Mouse (Mus musculus): ENCODE measurements around the gene Fam151a. TPM values are rescaled to one million over a fixed set of nuclear protein-coding genes. Genes with fewer than 3 reads are reported as not detected.
A peak's percentile ranks its signal among the peaks of the same experiment; 100 is the strongest.
"Not testable (repeated sequence)": the region's sequence is repeated elsewhere in the genome, so short reads cannot be mapped to it uniquely, and the experiment has no call there.

Fam151a gene
- polyA plus RNA-seq, 1 experiment from 2014 or later, result 0.19 TPM

GRCm38 (mm10) chr4:106730814-106731213 lies 2.9 kb upstream of the Fam151a start, which contains the start of gene Mroh7:
Gene Mroh7, minus strand, starts transcription at chr4:106730925.
- Histone ChIP-seq H3K27ac (no peak within 1 kb of the TSS), H3K27me3 (no peaks in the 10 kb centered on the region), H3K36me3 (no peaks in the 10 kb centered on the region), H3K9ac (no peak within 1 kb of the TSS), H3K4me2 (no peak within 1 kb of the TSS), H3K4me3 (no peak within 1 kb of the TSS), H3K4me1 (no peaks in the 10 kb centered on the region), H3K9me3 (no peaks in the 10 kb centered on the region)
- 72% methylated on average over 7 of the region's 7 CpGs for WGBS
- no peak for ATAC-seq (ENCODE audit: borderline replicate concordance, extremely low read depth, low FRiP score, low TSS enrichment)

DNA sequence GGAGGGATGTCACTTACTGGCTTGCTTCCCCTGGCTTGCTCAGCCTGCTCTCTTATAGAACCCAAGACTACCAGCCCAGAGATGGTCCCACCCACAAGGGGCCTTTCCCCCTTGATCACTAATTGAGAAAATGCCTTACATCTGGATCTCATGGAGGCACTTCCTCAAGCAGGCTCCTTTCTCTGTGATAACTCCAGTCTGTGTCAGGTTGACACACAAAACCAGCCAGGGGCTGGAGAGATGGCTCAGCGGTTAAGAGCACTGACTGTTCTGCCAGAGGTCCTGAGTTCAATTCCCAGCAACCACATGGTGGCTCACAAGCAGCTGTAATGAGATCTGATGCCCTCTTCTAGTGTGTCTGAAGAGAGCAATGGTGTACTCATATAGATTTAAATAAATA lies 3.2 kb downstream of the Fam151a start:
- H3K36me3 ChIP-seq; ATAC-seq (ENCODE audit: borderline replicate concordance, extremely low read depth, low FRiP score, low TSS enrichment); H3K9me3 ChIP-seq; H3K4me1 ChIP-seq; H3K27me3 ChIP-seq; H3K4me3 ChIP-seq; H3K9ac ChIP-seq; H3K4me2 ChIP-seq; H3K27ac ChIP-seq: not testable (repeated sequence)
- 87% methylated on average over 1 of the region's 1 CpGs for WGBS

DNA sequence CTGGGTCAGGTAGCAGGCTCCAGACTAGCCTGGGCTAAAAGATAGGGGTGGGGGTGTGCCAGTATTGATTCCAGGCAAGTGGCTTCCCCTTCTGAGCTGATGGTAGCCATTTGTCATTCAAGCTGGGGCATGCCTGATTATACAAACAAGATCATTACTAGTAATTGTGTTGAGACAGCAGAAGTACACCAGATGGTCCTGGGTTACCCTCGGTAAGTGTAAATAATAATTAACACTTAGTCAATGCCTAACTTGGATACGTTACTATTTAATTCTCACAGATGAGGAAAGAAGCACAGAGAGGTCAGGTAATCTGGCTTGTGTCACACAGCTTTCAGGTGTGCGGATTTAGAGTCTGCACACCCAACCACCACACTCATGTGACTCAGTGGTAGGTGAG lies 4.2 kb downstream of the Fam151a start:
- 59% methylated on average over 3 of the region's 3 CpGs for WGBS
- Histone ChIP-seq H3K36me3 (no peaks in the 10 kb centered on the region), H3K4me2 (no peak overlapping the region), H3K9ac (no peak overlapping the region), H3K27ac (no peak overlapping the region), H3K9me3 (no peaks in the 10 kb centered on the region), H3K27me3 (no peaks in the 10 kb centered on the region), H3K4me1 (no peaks in the 10 kb centered on the region), H3K4me3 (no peak overlapping the region)
- ATAC-seq (ENCODE audit: borderline replicate concordance, extremely low read depth, low FRiP score, low TSS enrichment), result no peak

DNA sequence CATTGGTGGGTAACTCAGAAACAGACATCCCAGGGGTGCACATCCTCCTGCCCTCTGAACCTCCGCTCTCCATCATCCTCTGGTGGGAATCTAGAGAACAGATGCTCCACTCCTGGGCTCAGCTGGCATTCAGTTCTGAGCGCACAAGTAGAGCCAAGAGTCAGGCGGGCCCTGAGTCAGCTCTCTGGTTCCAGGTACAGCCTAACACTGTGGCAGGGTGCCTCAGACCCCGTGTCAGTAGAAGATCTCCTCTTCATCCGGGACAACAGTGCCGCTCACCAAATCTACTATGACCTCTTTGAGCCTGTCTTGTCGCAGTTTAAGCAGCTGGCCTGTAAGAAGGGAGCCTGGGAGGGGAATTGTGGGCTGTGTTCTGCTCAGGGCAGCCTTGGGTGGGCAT lies 12.2 kb downstream of the Fam151a start:
- H3K4me2 ChIP-seq, result no peak overlapping the region
- 73% methylated on average over 7 of the region's 7 CpGs for WGBS
- no peak overlapping the region for H3K27ac ChIP-seq
- no peaks in the 10 kb centered on the region for H3K9me3 ChIP-seq
- no peaks in the 10 kb centered on the region for H3K27me3 ChIP-seq
- no peak for ATAC-seq (ENCODE audit: borderline replicate concordance, extremely low read depth, low FRiP score, low TSS enrichment)
- no peaks in the 10 kb centered on the region for H3K36me3 ChIP-seq
- no peaks in the 10 kb centered on the region for H3K4me1 ChIP-seq
- H3K9ac ChIP-seq, result no peak overlapping the region
- H3K4me3 ChIP-seq, result no peak overlapping the region

DNA sequence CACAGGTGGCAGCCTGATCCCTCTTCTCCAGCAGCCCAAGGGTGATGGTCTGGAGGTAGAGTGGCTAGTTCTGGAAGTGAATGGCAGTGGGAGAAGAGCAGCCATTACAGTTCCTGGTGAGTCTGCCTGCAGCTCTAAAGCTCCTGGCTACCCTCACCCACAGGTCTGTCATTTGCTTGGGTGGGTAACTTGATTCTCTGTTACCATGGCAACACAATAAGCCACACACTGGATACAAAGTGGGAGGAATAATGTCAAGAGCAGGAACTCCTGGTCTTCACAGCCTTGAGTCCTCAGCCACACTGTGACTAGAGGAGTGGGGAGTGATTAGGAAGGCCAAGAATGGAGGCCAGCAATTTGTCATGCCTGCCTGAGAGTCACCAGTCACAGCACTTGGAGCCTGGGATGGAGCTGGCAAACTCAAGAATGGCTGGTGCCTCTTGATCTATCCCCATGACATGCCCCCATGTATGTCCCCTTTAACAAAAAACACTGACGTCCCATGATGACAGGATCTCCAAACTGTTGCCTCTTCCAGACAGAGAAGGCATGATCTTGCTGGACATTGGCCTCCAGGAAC lies 13.4 kb downstream of the Fam151a start:
- H3K27ac ChIP-seq, result no peak overlapping the region
- no peak overlapping the region for H3K9ac ChIP-seq
- H3K27me3 ChIP-seq, result no peaks in the 10 kb centered on the region
- WGBS, result 61% methylated on average over 1 of the region's 1 CpGs
- H3K4me1 ChIP-seq, result no peaks in the 10 kb centered on the region
- ATAC-seq (ENCODE audit: borderline replicate concordance, extremely low read depth, low FRiP score, low TSS enrichment), result no peak
- no peak overlapping the region for H3K4me2 ChIP-seq
- H3K9me3 ChIP-seq, result no peaks in the 10 kb centered on the region
- no peaks in the 10 kb centered on the region for H3K36me3 ChIP-seq
- H3K4me3 ChIP-seq, result no peak overlapping the region

- peak; percentile 71; the same call in 1 of the 2 replicates for ATAC-seq (ENCODE audit: borderline replicate concordance, extremely low read depth, low FRiP score, low TSS enrichment)
- H3K9me3 ChIP-seq, result no peaks in the 10 kb centered on the region
- H3K4me3 ChIP-seq, result peak overlapping the region; percentile 12; the same call in 1 of the 2 replicates
- peak overlapping the region; percentile 45 for H3K4me2 ChIP-seq
- H3K4me1 ChIP-seq, result no peaks in the 10 kb centered on the region
- no peaks in the 10 kb centered on the region for H3K36me3 ChIP-seq
- H3K27ac ChIP-seq, result no peak overlapping the region
- 4% methylated on average over 7 of the region's 7 CpGs for WGBS
- no peak overlapping the region for H3K9ac ChIP-seq
- no peaks in the 10 kb centered on the region for H3K27me3 ChIP-seq
Observed at GRCm38 (mm10) chr4:106749699-106750098, 16.0 kb downstream of the Fam151a start.

GRCm38 (mm10) chr4:106751726-106752125 lies 18.0 kb downstream of the Fam151a start:
- H3K4me1 ChIP-seq, result no peaks in the 10 kb centered on the region
- no peaks in the 10 kb centered on the region for H3K9me3 ChIP-seq
- H3K36me3 ChIP-seq, result no peaks in the 10 kb centered on the region
- H3K27me3 ChIP-seq, result no peaks in the 10 kb centered on the region
- WGBS, result 82% methylated on average over 6 of the region's 6 CpGs
- no peak overlapping the region for H3K9ac ChIP-seq
- no peak for ATAC-seq (ENCODE audit: borderline replicate concordance, extremely low read depth, low FRiP score, low TSS enrichment)
- H3K4me2 ChIP-seq, result no peak overlapping the region
- no peak overlapping the region for H3K27ac ChIP-seq
- H3K4me3 ChIP-seq, result no peak overlapping the region

- Histone ChIP-seq H3K27me3 (no peaks in the 10 kb centered on the region), H3K9me3 (no peaks in the 10 kb centered on the region), H3K4me2 (no peak overlapping the region), H3K4me3 (no peak overlapping the region), H3K36me3 (no peaks in the 10 kb centered on the region), H3K4me1 (no peaks in the 10 kb centered on the region), H3K27ac (no peak overlapping the region), H3K9ac (no peak overlapping the region)
- WGBS, result 68% methylated on average over 7 of the region's 7 CpGs
- no peak for ATAC-seq (ENCODE audit: borderline replicate concordance, extremely low read depth, low FRiP score, low TSS enrichment)
Observed at GRCm38 (mm10) chr4:106764166-106764565, 30.5 kb downstream of the Fam151a start.

DNA sequence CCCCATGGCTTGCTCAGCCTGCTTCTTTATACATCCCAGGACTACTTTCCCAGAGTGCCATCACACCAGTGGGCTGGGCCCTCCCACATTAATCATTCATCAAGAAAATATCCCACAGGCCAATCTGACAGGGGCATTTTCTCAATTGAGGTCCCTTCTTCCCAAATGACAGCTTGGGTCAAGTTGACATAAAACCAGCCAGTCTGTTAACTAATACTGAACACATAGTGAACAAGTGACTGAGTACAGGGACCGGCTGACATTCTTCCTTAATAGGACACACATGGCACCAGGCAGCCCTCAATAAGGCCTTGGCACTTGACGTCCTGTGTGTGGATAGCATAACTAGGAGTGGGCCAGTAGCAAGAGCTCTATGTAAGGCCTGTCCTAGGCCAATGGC lies 35.6 kb downstream of the Fam151a start:
- no peak for ATAC-seq (ENCODE audit: borderline replicate concordance, extremely low read depth, low FRiP score, low TSS enrichment)
- no peak overlapping the region for H3K27ac ChIP-seq

DNA sequence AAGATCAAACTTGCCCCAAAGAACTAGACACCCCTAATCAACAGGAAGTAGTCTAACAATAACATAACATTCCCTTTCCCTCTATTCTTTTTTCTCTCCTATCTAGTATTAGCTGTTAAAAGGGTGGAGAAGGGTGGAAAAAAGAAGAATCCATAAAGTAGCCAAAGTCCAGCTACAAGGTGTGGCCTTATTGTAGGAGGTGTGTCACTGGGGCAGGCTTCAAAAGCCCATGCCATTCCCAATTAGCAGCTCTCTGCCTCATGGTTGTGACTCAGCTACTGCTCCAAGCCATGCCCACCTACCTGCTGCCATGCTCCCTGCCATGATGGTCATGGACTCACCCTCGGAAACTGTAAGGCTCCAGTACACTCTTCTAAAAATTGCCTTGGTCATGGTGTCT lies 38.9 kb downstream of the Fam151a start:
- no peaks in the 10 kb centered on the region for H3K9me3 ChIP-seq
- H3K36me3 ChIP-seq, result no peaks in the 10 kb centered on the region
- no peaks in the 10 kb centered on the region for H3K27me3 ChIP-seq
- 88% methylated on average over 1 of the region's 1 CpGs for WGBS
- H3K4me3 ChIP-seq, result no peak overlapping the region
- no peak overlapping the region for H3K9ac ChIP-seq
- H3K4me2 ChIP-seq, result no peak overlapping the region
- no peak overlapping the region for H3K27ac ChIP-seq
- ATAC-seq (ENCODE audit: borderline replicate concordance, extremely low read depth, low FRiP score, low TSS enrichment), result no peak
- H3K4me1 ChIP-seq, result peaks cover 8% of the 10 kb centered on the region; the same call in 1 of the 2 replicates

More for the DNA sequence above, 35.6 kb downstream of the Fam151a start:
- H3K4me3 ChIP-seq, result no peak overlapping the region
- WGBS, result 68% methylated on average over 2 of the region's 2 CpGs
- no peaks in the 10 kb centered on the region for H3K36me3 ChIP-seq
- no peaks in the 10 kb centered on the region for H3K4me1 ChIP-seq
- H3K27me3 ChIP-seq, result no peaks in the 10 kb centered on the region
- no peaks in the 10 kb centered on the region for H3K9me3 ChIP-seq
- H3K9ac ChIP-seq, result no peak overlapping the region
- H3K4me2 ChIP-seq, result no peak overlapping the region

GRCm38 (mm10) chr4:106775767-106776166 lies 42.1 kb downstream of the Fam151a start:
- H3K4me1 ChIP-seq, result peaks cover 37% of the 10 kb centered on the region
- H3K4me2 ChIP-seq; H3K4me3 ChIP-seq; H3K27ac ChIP-seq; H3K36me3 ChIP-seq; H3K9ac ChIP-seq; ATAC-seq (ENCODE audit: borderline replicate concordance, extremely low read depth, low FRiP score, low TSS enrichment); H3K27me3 ChIP-seq; H3K9me3 ChIP-seq: not testable (repeated sequence)
- 85% methylated on average over 6 of the region's 6 CpGs for WGBS

DNA sequence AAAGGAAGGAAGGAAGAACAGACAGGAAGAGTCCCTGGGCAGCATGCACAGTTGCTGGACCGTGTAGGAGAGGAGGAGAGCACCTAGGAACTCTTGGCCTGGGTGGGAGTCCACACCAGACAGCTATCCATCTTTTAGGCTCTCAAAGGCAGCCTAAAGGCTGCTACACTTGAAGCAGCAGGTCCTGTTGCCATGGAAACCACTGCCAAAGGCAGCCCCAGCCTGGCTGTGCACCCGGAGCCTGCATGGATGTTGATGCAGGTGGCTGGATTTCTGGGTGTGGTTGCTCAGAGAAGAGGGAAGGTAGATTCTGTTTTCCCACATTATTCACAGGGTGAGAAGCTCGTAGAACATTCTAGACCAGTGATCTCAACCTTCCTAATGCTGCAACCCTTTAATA lies 43.3 kb downstream of the Fam151a start:
- ATAC-seq (ENCODE audit: borderline replicate concordance, extremely low read depth, low FRiP score, low TSS enrichment), result no peak
- Histone ChIP-seq H3K27ac (no peak overlapping the region), H3K9ac (no peak overlapping the region), H3K4me3 (no peak overlapping the region), H3K4me2 (no peak overlapping the region), H3K4me1 (peaks cover 37% of the 10 kb centered on the region), H3K9me3 (no peaks in the 10 kb centered on the region), H3K27me3 (no peaks in the 10 kb centered on the region), H3K36me3 (no peaks in the 10 kb centered on the region)
- WGBS, result 26% methylated on average over 3 of the region's 3 CpGs

Measured in lung, embryonic 15.5 days (tissue).